Mouse (Mus musculus) lung, postnatal 0 days (tissue): ENCODE results near the gene Gm28051. TPM values are rescaled to one million over a fixed set of nuclear protein-coding genes. Genes with fewer than 3 reads are reported as not detected.

ENCODE experiments used
- ATAC-seq: fragments of 200-750 bp; cut with Nextera tagmentation; 2 replicates; pipeline ENCODE4 v1.8.0; 2017; ENCODE audit warnings: moderate library complexity
- DNase-seq: peaks from one replicate; pipeline ENCODE4 v3.0.0-alpha.2; 2016; ENCODE audit warnings: low spot score
- H3K27ac ChIP-seq: fragments of 300-500 bp; sonication (generic); 2 replicates; pipeline ENCODE4 v1.5.1; 2014; ENCODE audit warnings: antibody characterized with exemption, mild to moderate bottlenecking, low read length, mixed read lengths
- H3K27me3 ChIP-seq: fragments of 300-500 bp; sonication (generic); replicated peaks from 2 replicates; pipeline ENCODE4 v1.6.1; 2014; ENCODE audit warnings: low read length, mixed read lengths; ENCODE audit not compliant: insufficient read depth
- H3K36me3 ChIP-seq: fragments of 300-500 bp; sonication (generic); 2 replicates; pipeline ENCODE4 v1.6.1; 2014; ENCODE audit warnings: low read length, mixed read lengths; ENCODE audit not compliant: insufficient read depth
- H3K4me1 ChIP-seq: fragments of 300-500 bp; sonication (generic); 2 replicates; pipeline ENCODE4 v1.6.1; 2014; ENCODE audit warnings: antibody characterized with exemption, low read depth, low read length, mixed read lengths; ENCODE audit not compliant: insufficient read depth
- H3K4me2 ChIP-seq: fragments of 300-500 bp; sonication (generic); replicated peaks from 2 replicates; pipeline ENCODE4 v1.6.1; 2014; ENCODE audit warnings: low read depth, mild to moderate bottlenecking, low read length, moderate library complexity, mixed read lengths
- H3K4me3 ChIP-seq: fragments of 300-500 bp; sonication (generic); 2 replicates; pipeline ENCODE4 v1.5.1; 2014; ENCODE audit warnings: low read depth, low read length
- H3K9ac ChIP-seq: fragments of 300-500 bp; sonication (generic); replicated peaks from 2 replicates; pipeline ENCODE4 v1.6.1; 2014; ENCODE audit warnings: low read depth, mild to moderate bottlenecking
- H3K9me3 ChIP-seq: fragments of 300-500 bp; sonication (generic); 2 replicates; pipeline ENCODE4 v1.6.1; 2016; ENCODE audit warnings: low read length, mixed read lengths
- CTCF ChIP-seq: IDR thresholded peaks from 2 replicates; pipeline ENCODE4 v1.5.1; 2016; ENCODE audit warnings: antibody characterized with exemption, mild to moderate bottlenecking
- EP300 ChIP-seq: IDR thresholded peaks from 2 replicates; pipeline ENCODE4 v1.6.1; 2016; ENCODE audit warnings: antibody characterized with exemption, mild to moderate bottlenecking, control low read depth
- WGBS: fragments of 180-500 bp; shearing (Covaris S2); extraction: QIAGEN DNeasy Blood & Tissue Kit; methylation state at CpG from one replicate; pipeline ENCODE4 v1.1.7; 2014; 5-methylcytosine and 5-hydroxymethylcytosine counted together
- polyA plus RNA-seq: library from polyadenylated mRNA; unstranded; fragments of >200 nt; fragmentation: Nextera tagmentation; extraction: Ambion mirVana; gene quantifications from 2 replicates; pipeline ENCODE4 v1.2.1, GENCODE M21; 2015

Gm28051 gene
- polyA plus RNA-seq, 1 experiment from 2014 or later: not detected

DNA sequence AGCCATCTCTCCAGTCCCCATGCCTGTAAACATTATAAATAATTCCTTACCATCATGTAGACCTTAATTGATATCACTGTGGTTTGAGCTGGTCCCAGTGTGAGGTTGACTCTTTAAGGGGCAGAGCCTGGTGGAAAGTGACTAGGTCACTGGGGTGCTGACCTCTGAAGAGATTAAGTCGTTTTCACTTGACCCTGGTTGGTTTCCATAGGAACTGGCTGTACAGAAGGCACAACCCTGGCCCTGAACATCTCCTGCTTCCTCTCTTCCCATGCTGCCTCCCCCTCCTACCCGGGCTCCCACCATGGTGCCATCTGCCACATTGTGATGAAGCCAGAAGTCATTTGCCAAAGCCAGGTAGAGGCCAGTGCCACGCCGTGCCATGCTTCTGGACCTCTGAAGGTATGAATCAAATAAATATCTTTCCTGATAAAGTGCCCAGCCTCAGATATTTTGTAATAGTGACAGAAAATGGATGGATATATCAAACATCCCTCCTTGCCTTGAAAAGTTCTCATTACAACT, 46.7 kb downstream of the Gm28051 start:
- H3K4me2 ChIP-seq: no peak overlapping the region
- no peak overlapping the region for H3K27ac ChIP-seq
- no peaks in the 10 kb centered on the region for H3K9me3 ChIP-seq
- no peak for TF ChIP-seq EP300
- WGBS: 74% methylated on average over 4 of the region's 4 CpGs
- ATAC-seq (no peak), DNase-seq (no peak)
- H3K4me3 ChIP-seq: no peak overlapping the region
- no peaks in the 10 kb centered on the region for H3K27me3 ChIP-seq
- peaks cover 1% of the 10 kb centered on the region; the same call in 1 of the 2 replicates for H3K4me1 ChIP-seq
- H3K36me3 ChIP-seq: no peaks in the 10 kb centered on the region
- no peak overlapping the region for H3K9ac ChIP-seq

DNA sequence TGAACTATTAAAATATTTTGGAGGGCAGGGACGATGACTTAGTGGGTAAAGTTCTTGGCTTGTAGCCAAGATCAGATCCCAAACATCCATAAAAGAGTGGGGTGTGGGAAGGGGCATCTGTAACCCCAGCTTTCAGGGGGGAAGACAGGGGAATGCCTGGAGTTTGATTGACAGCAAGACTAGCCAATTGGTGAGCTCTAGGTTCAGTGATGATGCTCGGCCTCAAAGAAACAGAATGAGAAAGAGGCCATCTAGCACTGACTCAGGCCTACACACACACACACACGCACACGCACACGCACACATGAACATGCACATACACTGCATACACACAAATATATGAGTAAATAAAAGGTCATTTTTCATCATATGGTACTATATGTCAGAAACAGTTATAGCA, 47.7 kb downstream of the Gm28051 start:
- Histone ChIP-seq H3K4me2 (no peak overlapping the region), H3K9me3 (no peaks in the 10 kb centered on the region), H3K36me3 (no peaks in the 10 kb centered on the region), H3K4me1 (peaks cover 7% of the 10 kb centered on the region; the same call in 1 of the 2 replicates), H3K4me3 (no peak overlapping the region), H3K27ac (no peak overlapping the region), H3K27me3 (no peaks in the 10 kb centered on the region), H3K9ac (no peak overlapping the region)
- TF ChIP-seq CTCF (no peak), EP300 (no peak)
- no peak for ATAC-seq
- 79% methylated on average over 5 of the region's 5 CpGs for WGBS
- DNase-seq: no peak

DNA sequence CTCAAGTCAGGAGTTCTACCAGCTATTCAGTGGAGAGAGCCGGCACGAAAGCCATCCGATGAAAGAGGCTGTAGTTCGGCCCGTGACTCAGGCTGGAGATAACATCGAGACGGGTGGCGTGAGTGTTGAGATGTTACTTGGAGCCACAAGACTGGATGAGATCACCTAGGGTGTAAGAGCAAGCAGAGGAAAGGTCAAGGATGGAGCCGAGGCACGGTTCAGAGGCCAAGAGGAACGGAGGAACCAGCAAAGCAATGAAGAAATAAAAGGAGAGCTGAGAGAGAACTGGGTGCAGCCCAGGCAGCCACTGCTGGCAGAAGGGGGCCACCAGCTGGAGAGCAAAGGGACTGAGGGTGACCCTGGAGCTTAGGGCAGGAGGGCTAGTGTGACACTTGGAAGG, 49.3 kb downstream of the Gm28051 start:
- Histone ChIP-seq H3K36me3 (no peaks in the 10 kb centered on the region), H3K27me3 (no peaks in the 10 kb centered on the region), H3K4me1 (peaks cover 15% of the 10 kb centered on the region; the same call in 1 of the 2 replicates), H3K9me3 (no peaks in the 10 kb centered on the region), H3K27ac (no peak overlapping the region), H3K4me3 (no peak overlapping the region), H3K9ac (no peak overlapping the region), H3K4me2 (no peak overlapping the region)
- 62% methylated on average over 11 of the region's 11 CpGs for WGBS
- DNase-seq: no peak
- peak; percentile 56 for TF ChIP-seq CTCF
- TF ChIP-seq EP300: no peak
- ATAC-seq: no peak

DNA sequence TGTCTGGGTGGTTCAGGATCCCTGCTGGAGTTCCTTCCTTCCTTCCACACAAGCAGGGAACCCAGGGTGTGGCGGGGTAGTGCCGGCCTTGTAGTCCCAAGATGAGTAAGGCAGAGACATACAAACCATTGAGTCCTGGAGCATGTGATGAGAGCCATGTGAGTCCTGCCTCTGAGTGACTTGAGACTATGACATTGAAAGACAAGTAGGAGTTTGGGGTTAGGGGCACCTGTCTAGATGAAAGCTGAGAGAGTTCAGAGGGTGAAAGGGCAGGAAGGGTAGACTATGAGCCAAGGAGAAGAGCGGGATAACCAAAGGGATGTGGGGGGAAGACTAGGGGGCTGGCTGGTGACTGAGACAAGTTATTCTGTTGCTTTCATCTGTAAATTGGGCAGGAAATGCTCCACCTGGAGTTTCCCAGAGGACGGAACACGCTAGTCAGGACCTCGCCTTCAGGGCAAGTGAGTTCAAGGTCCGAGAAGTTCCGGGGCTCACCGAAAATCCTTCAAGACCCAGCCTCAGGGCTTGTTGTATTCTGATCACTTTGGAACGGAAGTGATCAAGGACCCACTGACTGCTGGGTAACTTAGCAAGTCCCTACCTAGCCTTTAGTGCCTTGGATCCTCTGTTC, 50.6 kb downstream of the Gm28051 start:
- H3K36me3 ChIP-seq: no peaks in the 10 kb centered on the region
- ATAC-seq: no peak
- WGBS: 84% methylated on average over 10 of the region's 10 CpGs

DNA sequence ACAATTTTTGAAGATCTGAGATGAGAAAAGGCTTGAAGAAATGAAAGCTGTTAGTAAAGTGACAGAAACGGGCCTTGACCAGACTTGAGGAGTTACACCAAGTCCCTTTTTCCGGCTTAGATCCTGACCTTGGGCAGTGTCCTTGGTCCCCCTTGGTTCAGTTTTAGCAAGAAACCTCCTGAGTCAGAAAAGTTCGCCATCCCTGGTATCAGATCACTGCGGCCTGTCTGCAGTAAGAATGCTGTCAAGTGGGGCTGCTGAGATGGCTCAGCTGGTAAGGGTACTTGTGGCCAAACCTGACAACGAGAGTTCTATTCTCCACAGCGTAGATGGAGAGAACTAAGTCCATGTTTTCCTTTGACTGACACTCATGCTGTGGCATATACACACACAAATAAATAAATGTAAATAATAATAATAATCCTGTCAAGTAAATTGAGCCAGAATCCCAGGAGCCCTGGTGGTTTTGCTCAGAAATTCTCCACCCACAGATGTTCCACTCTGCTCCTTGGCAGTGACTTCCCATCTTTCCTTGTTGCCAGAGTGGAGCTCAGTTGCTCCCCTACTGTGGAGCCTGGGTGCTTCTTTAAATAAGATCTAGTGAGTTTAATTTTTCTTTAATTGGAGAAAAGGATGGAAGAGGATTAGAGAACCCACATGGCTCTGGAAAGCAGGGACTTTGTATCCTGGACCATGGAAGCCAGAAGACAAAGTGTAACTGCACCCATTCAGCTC, 51.5 kb downstream of the Gm28051 start:
- WGBS: 48% methylated on average over 6 of the region's 6 CpGs
- ATAC-seq (no peak), DNase-seq (no peak)
- H3K36me3 ChIP-seq: no peaks in the 10 kb centered on the region
- H3K9me3 ChIP-seq: no peaks in the 10 kb centered on the region
- H3K4me3 ChIP-seq: no peak overlapping the region
- H3K4me2 ChIP-seq: no peak overlapping the region; the same call in 1 of the 2 replicates
- H3K27ac ChIP-seq: no peak overlapping the region
- peaks cover 27% of the 10 kb centered on the region; the same call in 1 of the 2 replicates for H3K4me1 ChIP-seq
- no peaks in the 10 kb centered on the region for H3K27me3 ChIP-seq
- TF ChIP-seq EP300: no peak
- no peak for TF ChIP-seq CTCF
- no peak overlapping the region for H3K9ac ChIP-seq

More for the DNA sequence above, 50.6 kb downstream of the Gm28051 start:
- no peak overlapping the region for H3K27ac ChIP-seq
- H3K9ac ChIP-seq: no peak overlapping the region
- TF ChIP-seq EP300 (no peak), CTCF (no peak)
- DNase-seq: no peak
- no peak overlapping the region for H3K4me3 ChIP-seq
- H3K4me2 ChIP-seq: no peak overlapping the region
- H3K27me3 ChIP-seq: no peaks in the 10 kb centered on the region
- H3K9me3 ChIP-seq: no peaks in the 10 kb centered on the region
- peaks cover 27% of the 10 kb centered on the region; the same call in 1 of the 2 replicates for H3K4me1 ChIP-seq

DNA sequence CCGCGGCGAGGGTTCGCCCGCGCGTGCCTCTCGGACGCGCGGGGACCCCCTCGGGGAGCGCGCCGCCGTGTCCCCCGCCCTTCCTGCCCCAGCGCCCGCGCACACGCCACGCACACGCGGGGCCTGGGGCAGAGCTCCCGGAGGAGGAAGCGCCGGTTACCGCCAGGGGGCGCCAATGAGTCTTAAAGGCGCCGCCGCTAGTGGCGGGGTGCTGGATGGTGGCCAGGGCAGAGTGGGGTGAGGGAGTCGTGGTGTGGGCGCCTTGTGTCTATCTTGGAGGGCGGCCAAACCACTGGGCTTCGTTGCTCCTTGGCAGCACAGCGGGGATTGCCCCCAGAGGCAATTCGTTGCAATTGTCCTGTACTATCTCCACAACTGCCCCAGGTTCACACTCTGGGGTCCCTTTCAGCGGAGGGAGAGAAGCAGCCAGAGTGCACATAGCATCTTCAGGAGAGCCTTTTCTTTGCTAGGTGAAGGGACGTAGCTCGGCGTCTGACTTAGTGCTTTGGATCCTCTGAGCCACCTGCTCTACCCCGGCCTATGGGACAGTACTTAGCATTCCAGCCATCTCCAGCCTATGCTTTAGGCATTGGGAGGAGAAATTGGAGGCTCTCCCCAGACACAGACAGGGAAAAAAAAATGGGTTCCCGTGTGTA, 52.2 kb downstream of the Gm28051 start:
- peak overlapping the region; percentile 92 for H3K27ac ChIP-seq
- ATAC-seq: peak; percentile 84
- H3K4me1 ChIP-seq: peaks cover 27% of the 10 kb centered on the region; the same call in 1 of the 2 replicates
- TF ChIP-seq EP300: no peak
- TF ChIP-seq CTCF: peak; percentile 88
- 3% methylated on average over 41 of the region's 45 CpGs for WGBS
- no peaks in the 10 kb centered on the region for H3K9me3 ChIP-seq
- H3K9ac ChIP-seq: peak overlapping the region; percentile 76
- DNase-seq: peak; percentile 88
- peak overlapping the region; percentile 79 for H3K4me3 ChIP-seq
- no peaks in the 10 kb centered on the region for H3K36me3 ChIP-seq
- peak overlapping the region; percentile 99 for H3K4me2 ChIP-seq
- no peaks in the 10 kb centered on the region for H3K27me3 ChIP-seq
